In the genomic region with DNA sequence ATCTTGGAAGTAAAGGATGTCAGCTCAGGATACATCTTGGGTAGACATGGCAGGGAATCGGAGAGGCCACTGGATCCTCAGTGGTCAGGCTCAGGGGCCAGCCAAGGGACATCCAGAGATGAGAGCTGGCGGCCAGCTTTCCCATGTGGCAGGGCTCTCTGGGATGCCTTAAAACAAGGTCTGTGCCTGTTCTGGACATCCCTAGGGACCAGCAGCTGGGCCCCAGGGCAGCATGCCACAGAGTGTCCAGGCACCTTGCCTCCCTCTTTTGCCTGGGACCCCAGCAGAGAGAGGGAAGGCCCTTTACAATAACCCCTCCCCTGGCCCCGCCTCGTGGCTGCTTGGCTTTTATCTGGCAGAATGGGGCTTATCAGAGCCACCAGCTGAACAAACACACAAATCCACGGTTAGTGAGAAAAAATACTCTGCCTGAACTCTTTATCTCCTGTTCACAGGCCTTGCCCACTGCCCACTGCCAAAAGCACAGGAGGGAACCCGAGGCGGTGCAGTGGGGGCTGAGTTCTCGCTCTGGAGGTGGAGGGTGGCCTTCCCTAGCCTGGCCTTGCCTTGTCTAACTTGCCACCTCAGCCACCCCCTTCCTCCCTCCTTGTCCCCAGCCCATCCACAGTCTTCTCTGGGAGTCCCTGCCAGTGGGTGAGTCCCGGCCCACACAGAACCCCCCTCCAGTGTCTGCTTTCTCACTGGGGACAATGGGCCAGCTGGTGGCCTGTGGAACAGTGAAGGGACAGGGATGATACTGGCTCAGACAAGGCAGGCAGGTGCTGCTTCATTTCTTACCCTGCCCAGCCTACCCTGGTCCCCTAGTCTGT, we compare ENCODE assay signal across 7 mouse cellular contexts. TPM values are rescaled to one million over a fixed set of nuclear protein-coding genes. Genes with fewer than 3 reads are reported as not detected.
DNase-seq lines count a peak whose midpoint lies in the region; ATAC-seq lines count a peak whose summit lies in the region.

No protein-coding gene starts in this region.

- H3K4me1 ChIP-seq in megakaryocyte, embryonic 14.5 days: peaks cover 98% of the 10 kb centered on the region

- peaks cover 27% of the 10 kb centered on the region for H3K27me3 ChIP-seq in megakaryocyte, embryonic 14.5 days (replicated peaks)

- ATAC-seq in erythroid progenitor cell, adult 5-6 weeks (replicated peaks; ENCODE audit: low FRiP score, poor library complexity, severe bottlenecking): peak; percentile 78

- DNase-seq in ovary, adult 18-20 months (ENCODE audit: low spot score): peak; percentile 53
- DNase-seq in ovary, postnatal 14 days (ENCODE audit: low spot score): no peak
- peak; percentile 74 for DNase-seq in heart, postnatal 4 days
- DNase-seq in testis, postnatal 14 days (ENCODE audit: low spot score): peak; percentile 66
- DNase-seq in frontal cortex, adult 2 months (ENCODE audit: extremely low spot score in 1 of 2, low spot score in 1 of 2): no peak

- peak overlapping the region; percentile 86 for H3K4me3 ChIP-seq in megakaryocyte, embryonic 14.5 days (replicated peaks)

- H3K36me3 ChIP-seq in megakaryocyte, embryonic 14.5 days (replicated peaks; ENCODE audit: low read length): peaks cover 34% of the 10 kb centered on the region

- no peaks in the 10 kb centered on the region for H3K9me3 ChIP-seq in megakaryocyte, embryonic 14.5 days

RNA-seq across cellular contexts. Expression of gene G430095P16Rik, which starts 7.9 kb away (rescaled TPM):
- total RNA-seq in erythroid progenitor cell, adult 5-6 weeks (2015; ENCODE audit: low replicate concordance): 12.2 and 21.6 TPM in 2 replicates
- total RNA-seq in erythroid progenitor cell, adult 5-6 weeks (2017; ENCODE audit: low replicate concordance): 1.1 and 13.2 TPM in 2 replicates
- 1 to 10 TPM; 1.1 to 1.3 TPM for total RNA-seq in heart, postnatal 4 days (2021)
- 2.7 and 19.7 TPM in 2 replicates for polyA plus RNA-seq in megakaryocyte, embryonic 14.5 days (2012; ENCODE audit: insufficient read depth, low replicate concordance)
- 0.36 TPM in 1 of 2 replicates, not detected in the other for polyA plus RNA-seq in frontal cortex, adult 2 months (2012; rRNA removed)

RNA-seq across cellular contexts. Expression of gene Lyl1, which starts 29.5 kb away (rescaled TPM):
- total RNA-seq in erythroid progenitor cell, adult 5-6 weeks (2015; ENCODE audit: low replicate concordance): 98.7 and 109 TPM in 2 replicates
- 54.7 and 70.5 TPM in 2 replicates for total RNA-seq in erythroid progenitor cell, adult 5-6 weeks (2017; ENCODE audit: low replicate concordance)
- total RNA-seq in heart, postnatal 4 days (2021): 10 to 100 TPM in 1 of 2 experiments, 1 to 10 TPM in 1; 9.6 to 10.6 TPM
- 347 and 510 TPM in 2 replicates for polyA plus RNA-seq in megakaryocyte, embryonic 14.5 days (2012; ENCODE audit: insufficient read depth, low replicate concordance)
- polyA plus RNA-seq in frontal cortex, adult 2 months (2012; rRNA removed): 2.9 and 4.1 TPM in 2 replicates

RNA-seq across cellular contexts. Expression of gene Nacc1, which starts 43.1 kb away (rescaled TPM):
- 24.3 and 25.6 TPM in 2 replicates for total RNA-seq in erythroid progenitor cell, adult 5-6 weeks (2015; ENCODE audit: low replicate concordance)
- total RNA-seq in erythroid progenitor cell, adult 5-6 weeks (2017; ENCODE audit: low replicate concordance): 11.8 and 16.9 TPM in 2 replicates
- total RNA-seq in heart, postnatal 4 days (2021): 10 to 100 TPM; 65.0 to 68.7 TPM
- polyA plus RNA-seq in megakaryocyte, embryonic 14.5 days (2012; ENCODE audit: insufficient read depth, low replicate concordance): 144 and 266 TPM in 2 replicates
- polyA plus RNA-seq in frontal cortex, adult 2 months (2012; rRNA removed): 79.7 and 79.8 TPM in 2 replicates

RNA-seq across cellular contexts. Expression of gene Trmt1, which starts 44.6 kb away (rescaled TPM):
- total RNA-seq in erythroid progenitor cell, adult 5-6 weeks (2015; ENCODE audit: low replicate concordance): 7.9 and 13.4 TPM in 2 replicates
- 18.4 and 23.1 TPM in 2 replicates for total RNA-seq in erythroid progenitor cell, adult 5-6 weeks (2017; ENCODE audit: low replicate concordance)
- 10 to 100 TPM; 47.4 to 48.8 TPM for total RNA-seq in heart, postnatal 4 days (2021)
- 107 and 120 TPM in 2 replicates for polyA plus RNA-seq in megakaryocyte, embryonic 14.5 days (2012; ENCODE audit: insufficient read depth, low replicate concordance)
- 143 and 157 TPM in 2 replicates for polyA plus RNA-seq in frontal cortex, adult 2 months (2012; rRNA removed)

Comparison
In these comparisons a context has a peak if more than half of its experiments do, and no peak if none do; other contexts are left out.
1. DNase-seq: peak in ovary, adult 18-20 months (single experiment), heart, postnatal 4 days (single experiment) and testis, postnatal 14 days (single experiment); none in ovary, postnatal 14 days (single experiment) and frontal cortex, adult 2 months (0 of 2).
2. RNA of gene Lyl1, which starts 29.5 kb away (total RNA-seq): 54.7 to 109 TPM in erythroid progenitor cell, adult 5-6 weeks; 9.6 to 10.6 TPM in heart, postnatal 4 days; every median in the first group is over 4 times any median in the second.